Mouse (Mus musculus) inflammation-experienced regulatory T-cells, adult 6 months (primary cell): ENCODE results near the gene Gm42417. TPM values are rescaled to one million over a fixed set of nuclear protein-coding genes. Genes with fewer than 3 reads are reported as not detected.
"Not testable (repeated sequence)": the region's sequence is repeated elsewhere in the genome, so short reads cannot be mapped to it uniquely, and the experiment has no call there.

ENCODE experiments used
- ATAC-seq: one replicate; pipeline ENCODE4 v1.8.0; 2017
- polyA plus RNA-seq, 3 experiments: library from polyadenylated mRNA; unstranded; fragments of 100-300 nt; shearing (Covaris generic); gene quantifications; one replicate each; pipeline ENCODE4 v1.2.1; 2017

The Gm42417 gene
- polyA plus RNA-seq, 3 experiments from 2014 or later = 2.4 TPM; not detected in 2

GRCm38 (mm10) chr1:36545382-36545781 lies 6.2 kb upstream of the Gm42417 start:
- no peak for ATAC-seq

GRCm38 (mm10) chr1:36542925-36543324 lies 3.7 kb upstream of the Gm42417 start:
- ATAC-seq = no peak

GRCm38 (mm10) chr1:36541844-36542243 lies 2.6 kb upstream of the Gm42417 start:
- ATAC-seq = no peak

GRCm38 (mm10) chr1:36540807-36541206 lies 1.6 kb upstream of the Gm42417 start:
- ATAC-seq = no peak

- no peak for ATAC-seq
Measured at GRCm38 (mm10) chr1:36540132-36540531, 903 bp upstream of the Gm42417 start.

GRCm38 (mm10) chr1:36538727-36539126 lies 502 bp downstream of the Gm42417 start:
- ATAC-seq = no peak

- not testable (repeated sequence) for ATAC-seq
Measured at GRCm38 (mm10) chr1:36536783-36537182, 2.4 kb downstream of the Gm42417 start, which contains the start of gene Ankrd23. TSS of gene Ankrd23 (minus strand) at chr1:36536883.

- ATAC-seq = no peak
Measured at GRCm38 (mm10) chr1:36536397-36536728, 2.9 kb downstream of the Gm42417 start.

GRCm38 (mm10) chr1:36535477-36536396 lies 3.5 kb downstream of the Gm42417 start:
- ATAC-seq = no peak

- no peak for ATAC-seq
Measured at GRCm38 (mm10) chr1:36534595-36535058, 4.6 kb downstream of the Gm42417 start.

GRCm38 (mm10) chr1:36533546-36533945 lies 5.7 kb downstream of the Gm42417 start:
- ATAC-seq = no peak

- ATAC-seq = no peak
Measured at GRCm38 (mm10) chr1:36531461-36531860, 7.8 kb downstream of the Gm42417 start.

- no peak for ATAC-seq
Measured at GRCm38 (mm10) chr1:36530962-36531361, 8.3 kb downstream of the Gm42417 start.

- no peak for ATAC-seq
Measured at GRCm38 (mm10) chr1:36530485-36530884, 8.7 kb downstream of the Gm42417 start.

GRCm38 (mm10) chr1:36529875-36530274 lies 9.4 kb downstream of the Gm42417 start:
- ATAC-seq = no peak

- no peak for ATAC-seq
Measured at GRCm38 (mm10) chr1:36529274-36529673, 10.0 kb downstream of the Gm42417 start.

- no peak for ATAC-seq
Measured at GRCm38 (mm10) chr1:36528351-36528750, 10.9 kb downstream of the Gm42417 start.

- no peak for ATAC-seq
Measured at GRCm38 (mm10) chr1:36526903-36527302, 12.3 kb downstream of the Gm42417 start.

- ATAC-seq = no peak
Measured at GRCm38 (mm10) chr1:36525774-36526173, 13.5 kb downstream of the Gm42417 start.

GRCm38 (mm10) chr1:36524058-36524457 lies 15.2 kb downstream of the Gm42417 start:
- ATAC-seq = no peak

GRCm38 (mm10) chr1:36523332-36524013 lies 15.8 kb downstream of the Gm42417 start:
- no peak for ATAC-seq

GRCm38 (mm10) chr1:36522210-36522609 lies 17.0 kb downstream of the Gm42417 start:
- ATAC-seq = no peak

GRCm38 (mm10) chr1:36519626-36520025 lies 19.6 kb downstream of the Gm42417 start:
- ATAC-seq = no peak

GRCm38 (mm10) chr1:36518259-36518658 lies 21.0 kb downstream of the Gm42417 start:
- no peak for ATAC-seq
